Mouse (Mus musculus) erythroblast, embryonic 14.5 days (primary cell): ENCODE measurements at regions not wholly inside any gene's neighbourhood (a gene's known extent, or its start where the extent isn't known, plus 50 kb on each side); places are given as distances from the start of the nearest gene placed in this dataset.

Experiments
- H3K27me3 ChIP-seq: 2 replicates; pipeline ENCODE4 v1.6.1; 2012; ENCODE audit warnings: inconsistent platforms; ENCODE audit not compliant: control insufficient read depth
- H3K36me3 ChIP-seq: 2 replicates; pipeline ENCODE4 v1.6.1; 2012; ENCODE audit warnings: mild to moderate bottlenecking, inconsistent platforms; ENCODE audit not compliant: control insufficient read depth
- H3K4me1 ChIP-seq: 2 replicates; pipeline ENCODE4 v1.6.1; 2012; ENCODE audit warnings: inconsistent platforms; ENCODE audit not compliant: control insufficient read depth
- H3K4me3 ChIP-seq: replicated peaks from 2 replicates; pipeline ENCODE3; 2012; ENCODE audit warnings: moderate library complexity, mild to moderate bottlenecking, inconsistent platforms
- H3K9me3 ChIP-seq: 2 replicates; pipeline ENCODE4 v1.6.1; 2012; ENCODE audit warnings: low read length, inconsistent platforms, mixed read lengths; ENCODE audit not compliant: control insufficient read depth
- GATA1 ChIP-seq: IDR thresholded peaks from 2 replicates; pipeline ENCODE4 v1.6.1; 2012; ENCODE audit warnings: low read length, inconsistent platforms, mixed read lengths
- TAL1 ChIP-seq: IDR thresholded peaks from 3 replicates; pipeline ENCODE4 v1.6.1; 2012; ENCODE audit warnings: low read length, inconsistent platforms, mixed read lengths

GRCm38 (mm10) chr12:79929846-79930245 lies 183.0 kb downstream of the Zfp36l1 start:
- Histone ChIP-seq H3K27me3 (no peaks in the 10 kb centered on the region), H3K4me1 (no peaks in the 10 kb centered on the region)

GRCm38 (mm10) chr12:79928739-79929380 lies 184.0 kb downstream of the Zfp36l1 start:
- H3K4me3 ChIP-seq = no peak overlapping the region
- H3K4me1 ChIP-seq = no peaks in the 10 kb centered on the region
- H3K27me3 ChIP-seq = no peaks in the 10 kb centered on the region
- no peak for TF ChIP-seq TAL1
- no peak for TF ChIP-seq GATA1
- H3K9me3 ChIP-seq = no peaks in the 10 kb centered on the region
- H3K36me3 ChIP-seq = no peaks in the 10 kb centered on the region

More at GRCm38 (mm10) chr12:79929846-79930245, 183.0 kb downstream of the Zfp36l1 start:
- H3K4me3 ChIP-seq = no peak overlapping the region
- no peaks in the 10 kb centered on the region for H3K36me3 ChIP-seq
- no peaks in the 10 kb centered on the region for H3K9me3 ChIP-seq
- TF ChIP-seq TAL1 (no peak), GATA1 (no peak)

- H3K4me3 ChIP-seq = no peak overlapping the region
- H3K9me3 ChIP-seq = no peaks in the 10 kb centered on the region
- TF ChIP-seq GATA1 (no peak), TAL1 (no peak)
- H3K27me3 ChIP-seq = no peaks in the 10 kb centered on the region
- no peaks in the 10 kb centered on the region for H3K36me3 ChIP-seq
- no peaks in the 10 kb centered on the region for H3K4me1 ChIP-seq
Observed at GRCm38 (mm10) chr12:79928298-79928697, 184.5 kb downstream of the Zfp36l1 start.

GRCm38 (mm10) chr12:79925704-79926588 lies 186.9 kb downstream of the Zfp36l1 start:
- TF ChIP-seq TAL1 (no peak), GATA1 (no peak)
- Histone ChIP-seq H3K4me3 (no peak overlapping the region), H3K4me1 (no peaks in the 10 kb centered on the region), H3K36me3 (no peaks in the 10 kb centered on the region), H3K27me3 (no peaks in the 10 kb centered on the region), H3K9me3 (no peaks in the 10 kb centered on the region)

- Histone ChIP-seq H3K27me3 (no peaks in the 10 kb centered on the region), H3K9me3 (no peaks in the 10 kb centered on the region), H3K36me3 (no peaks in the 10 kb centered on the region), H3K4me1 (no peaks in the 10 kb centered on the region), H3K4me3 (no peak overlapping the region)
- no peak for TF ChIP-seq TAL1
- TF ChIP-seq GATA1 = no peak
Observed at GRCm38 (mm10) chr12:79924921-79925703, 187.7 kb downstream of the Zfp36l1 start.

- Histone ChIP-seq H3K4me3 (no peak overlapping the region), H3K36me3 (no peaks in the 10 kb centered on the region), H3K4me1 (no peaks in the 10 kb centered on the region), H3K9me3 (no peaks in the 10 kb centered on the region), H3K27me3 (no peaks in the 10 kb centered on the region)
- no peak for TF ChIP-seq GATA1
- TF ChIP-seq TAL1 = no peak
Observed at GRCm38 (mm10) chr12:79923811-79924210, 189.0 kb downstream of the Zfp36l1 start.

GRCm38 (mm10) chr12:79921786-79922185 lies 191.0 kb downstream of the Zfp36l1 start:
- Histone ChIP-seq H3K4me1 (no peaks in the 10 kb centered on the region), H3K27me3 (no peaks in the 10 kb centered on the region), H3K9me3 (no peaks in the 10 kb centered on the region), H3K36me3 (no peaks in the 10 kb centered on the region), H3K4me3 (no peak overlapping the region)
- TF ChIP-seq TAL1 (no peak), GATA1 (no peak)

GRCm38 (mm10) chr12:79918983-79919382 lies 193.8 kb downstream of the Zfp36l1 start:
- H3K9me3 ChIP-seq = peaks cover 4% of the 10 kb centered on the region; the same call in 1 of the 2 replicates
- H3K27me3 ChIP-seq = no peaks in the 10 kb centered on the region
- TF ChIP-seq GATA1 (no peak), TAL1 (no peak)
- H3K36me3 ChIP-seq = no peaks in the 10 kb centered on the region
- no peak overlapping the region for H3K4me3 ChIP-seq
- no peaks in the 10 kb centered on the region for H3K4me1 ChIP-seq
